In genomic region chr8:81012031-81012560, GRCm38 (mm10) we compare ENCODE assay signal across 8 mouse cellular contexts. TPM values are rescaled to one million over a fixed set of nuclear protein-coding genes. Genes with fewer than 3 reads are reported as not detected.
DNase-seq lines count a peak whose midpoint lies in the region; ATAC-seq lines count a peak whose summit lies in the region.

No protein-coding gene starts in this region.

- H3K27ac ChIP-seq in heart, embryonic 16.5 days (ENCODE audit: low read length) = no peak overlapping the region
- H3K27ac ChIP-seq in forebrain, embryonic 13.5 days = no peak overlapping the region
- no peak overlapping the region for H3K27ac ChIP-seq in liver, embryonic 16.5 days (ENCODE audit: low read length)

- H3K9me3 ChIP-seq in heart, embryonic 16.5 days (replicated peaks; ENCODE audit: control insufficient read depth, low read length) = no peaks in the 10 kb centered on the region
- no peaks in the 10 kb centered on the region for H3K9me3 ChIP-seq in forebrain, embryonic 13.5 days (replicated peaks)
- peaks cover 4% of the 10 kb centered on the region; the same call in 1 of the 2 replicates for H3K9me3 ChIP-seq in liver, embryonic 16.5 days (replicated peaks; ENCODE audit: control insufficient read depth, low read length)

- H3K4me3 ChIP-seq in heart, embryonic 16.5 days (ENCODE audit: low read length) = peak overlapping the region; percentile 39
- no peak overlapping the region for H3K4me3 ChIP-seq in forebrain, embryonic 13.5 days
- H3K4me3 ChIP-seq in liver, embryonic 16.5 days (ENCODE audit: low read depth, low read length) = peak overlapping the region; percentile 48

- no peak for ATAC-seq in heart, embryonic 16.5 days (replicated peaks; ENCODE audit: extremely low read depth, insufficient read depth, low FRiP score)
- ATAC-seq in forebrain, embryonic 13.5 days = no peak
- no peak for ATAC-seq in liver, embryonic 16.5 days (ENCODE audit: low read depth)

- WGBS in heart, embryonic 16.5 days = 50% methylated on average over 4 of the region's 4 CpGs
- 85% methylated on average over 4 of the region's 4 CpGs for WGBS in forebrain, embryonic 13.5 days
- 51% methylated on average over 4 of the region's 4 CpGs for WGBS in liver, embryonic 16.5 days (ENCODE audit: insufficient replicate concordance)

- peaks cover 9% of the 10 kb centered on the region for H3K36me3 ChIP-seq in heart, embryonic 16.5 days (ENCODE audit: control insufficient read depth, insufficient read depth)
- H3K36me3 ChIP-seq in forebrain, embryonic 13.5 days (ENCODE audit: poor library complexity, severe bottlenecking) = peaks cover 14% of the 10 kb centered on the region
- H3K36me3 ChIP-seq in liver, embryonic 16.5 days (ENCODE audit: control insufficient read depth, insufficient read depth) = peaks cover 2% of the 10 kb centered on the region

- no peak for DNase-seq in heart, postnatal 10 days
- peak; percentile 68 for DNase-seq in CD4-positive, CD25-positive, alpha-beta regulatory T cell, adult 2 months (ENCODE audit: low read depth, low spot score)
- DNase-seq in frontal cortex, postnatal 25 days (ENCODE audit: low spot score in 2 of 2) = no peak
- no peak for DNase-seq in cerebellum, postnatal 14 days
- DNase-seq in cerebellum, adult 18-20 months = no peak

- intact Hi-C loops in heart, postnatal 10 days (cut with DNase I) = no loop called here

- H3K4me2 ChIP-seq in heart, embryonic 16.5 days (ENCODE audit: low read depth, low read length) = peak overlapping the region; percentile 98
- H3K4me2 ChIP-seq in forebrain, embryonic 13.5 days = peak overlapping the region; percentile 99
- peak overlapping the region; percentile 90 for H3K4me2 ChIP-seq in liver, embryonic 16.5 days (ENCODE audit: low read depth, low read length)

- H3K9ac ChIP-seq in heart, embryonic 16.5 days (ENCODE audit: low read length) = no peak overlapping the region; the same call in 1 of the 2 replicates
- peak overlapping the region; percentile 26; the same call in 1 of the 2 replicates for H3K9ac ChIP-seq in forebrain, embryonic 13.5 days
- no peak overlapping the region for H3K9ac ChIP-seq in liver, embryonic 16.5 days (ENCODE audit: low read depth, low read length)

- peaks cover 29% of the 10 kb centered on the region for H3K4me1 ChIP-seq in heart, embryonic 16.5 days (ENCODE audit: control insufficient read depth, insufficient read depth, low read length)
- H3K4me1 ChIP-seq in forebrain, embryonic 13.5 days = peaks cover 33% of the 10 kb centered on the region
- H3K4me1 ChIP-seq in liver, embryonic 16.5 days (ENCODE audit: control insufficient read depth, low read depth, low read length) = peaks cover 25% of the 10 kb centered on the region

- H3K27me3 ChIP-seq in heart, embryonic 16.5 days (ENCODE audit: control insufficient read depth, insufficient read depth, low read length) = no peaks in the 10 kb centered on the region
- H3K27me3 ChIP-seq in forebrain, embryonic 13.5 days = no peaks in the 10 kb centered on the region
- no peaks in the 10 kb centered on the region for H3K27me3 ChIP-seq in liver, embryonic 16.5 days (ENCODE audit: control insufficient read depth, insufficient read depth, low read depth, low read length)

RNA-seq across cellular contexts. Expression of gene Usp38, which starts 2.6 kb away (rescaled TPM):
- 13.6 and 14.5 TPM in 2 replicates for polyA plus RNA-seq in heart, embryonic 16.5 days (2015; fragmentation: Nextera tagmentation; extraction: Ambion mirVana)
- total RNA-seq in heart, postnatal 10 days (2021) = 10 to 100 TPM; 22.3 to 23.3 TPM
- polyA plus RNA-seq in forebrain, embryonic 13.5 days (2015; fragmentation: Nextera tagmentation; extraction: Ambion mirVana) = 20.4 and 21.1 TPM in 2 replicates
- polyA plus RNA-seq in liver, embryonic 16.5 days (2015; fragmentation: Nextera tagmentation; extraction: Ambion mirVana) = 8.5 and 8.8 TPM in 2 replicates
